Mouse (Mus musculus) adrenal gland, postnatal 25 days (tissue): ENCODE data around the gene Fgfr1op. TPM values are rescaled to one million over a fixed set of nuclear protein-coding genes. Genes with fewer than 3 reads are reported as not detected.
"Not testable (repeated sequence)": the region's sequence is repeated elsewhere in the genome, so short reads cannot be mapped to it uniquely, and the experiment has no call there.

Source experiments
- DNase-seq: peaks from one replicate; pipeline ENCODE4 v3.0.0; 2021; ENCODE audit warnings: mixed read lengths
- total RNA-seq: library from RNA; stranded (reverse); gene quantifications from 2 replicates; pipeline ENCODE4 v1.2.3, GENCODE M21; 2021

The Fgfr1op gene
- total RNA-seq, 1 experiment from 2014 or later: 29.6 TPM

DNA sequence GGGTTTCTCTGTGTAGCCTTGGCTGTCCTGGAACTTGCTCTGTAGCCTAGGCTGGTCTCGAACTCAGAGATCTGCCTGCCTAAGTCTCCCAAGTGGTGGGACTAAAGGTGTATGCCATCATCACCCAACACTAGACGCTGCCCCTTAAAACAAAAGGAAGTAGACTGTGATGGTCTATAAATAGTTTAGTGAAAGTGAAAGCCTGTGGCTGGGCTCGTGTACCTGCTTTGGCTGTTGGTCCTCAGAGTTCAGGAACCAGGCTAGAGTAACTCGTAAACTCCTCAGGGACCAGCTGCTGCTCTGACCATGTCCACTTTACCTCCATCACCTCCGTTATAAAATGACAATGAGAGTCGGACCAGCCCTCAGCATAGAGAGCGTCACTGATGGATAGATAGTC lies 5.0 kb downstream of the Fgfr1op start:
- no peak for DNase-seq

DNA sequence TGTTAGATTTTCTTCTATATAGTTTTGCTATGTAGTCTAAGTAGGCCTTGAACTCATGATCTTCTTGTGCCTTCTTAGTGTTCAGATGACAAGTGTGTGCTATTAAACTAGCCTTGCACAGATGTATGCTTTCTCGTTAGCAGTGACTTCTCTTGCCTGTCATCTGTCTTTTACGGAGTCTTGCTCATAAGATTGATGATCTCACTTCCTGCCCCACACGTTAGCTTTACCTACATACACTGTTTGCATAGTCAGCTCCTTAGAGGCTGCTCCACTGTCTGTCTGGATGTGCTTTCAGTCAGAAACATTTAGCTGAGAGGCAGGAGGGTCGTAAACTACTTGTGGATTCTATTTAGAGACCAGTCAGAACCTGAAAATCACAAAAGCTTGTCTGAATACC lies 5.8 kb downstream of the Fgfr1op start:
- no peak for DNase-seq

DNA sequence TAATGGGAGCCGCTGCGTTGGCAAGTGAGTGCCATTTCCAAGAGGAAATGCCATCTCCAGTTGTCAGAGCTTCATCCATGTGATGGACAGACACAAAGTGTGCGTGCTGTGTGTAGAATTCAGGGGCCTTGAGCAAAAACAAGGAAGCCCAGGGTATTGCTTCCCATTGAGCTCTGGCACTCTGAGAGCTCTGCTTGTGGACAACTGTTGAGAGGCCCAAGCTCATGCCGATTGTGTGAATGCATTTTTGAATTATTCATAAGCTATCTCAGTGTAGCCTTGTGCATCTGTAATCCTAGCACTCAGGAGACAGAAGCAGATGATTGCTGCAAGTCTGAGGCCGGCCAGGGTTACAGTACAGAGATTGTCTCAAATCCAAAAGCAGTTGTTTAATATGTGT lies 11.8 kb downstream of the Fgfr1op start:
- no peak for DNase-seq

- no peak for DNase-seq
These were observed 18.5 kb downstream of the Fgfr1op start for GRCm38 (mm10) chr17:8183815-8184214.

DNA sequence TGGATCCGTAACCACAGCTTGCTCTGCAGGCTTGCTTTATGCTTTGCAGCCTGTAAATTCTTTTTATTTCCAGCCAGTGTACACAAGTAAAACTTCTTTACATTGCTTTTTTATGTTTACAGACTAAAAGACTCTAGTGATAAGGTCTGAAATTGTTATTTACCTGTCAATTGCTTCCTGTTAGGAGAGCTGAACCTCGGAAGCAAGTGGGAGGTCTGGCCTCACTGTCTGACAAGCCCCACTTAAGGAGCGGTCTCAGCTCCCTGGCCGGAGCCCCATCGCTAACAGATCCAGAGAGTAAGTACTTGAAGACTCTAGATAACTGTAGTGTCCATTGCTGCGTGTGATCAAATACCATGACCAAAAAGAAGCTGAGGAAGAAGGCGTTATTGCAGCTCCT lies 18.9 kb downstream of the Fgfr1op start:
- no peak for DNase-seq

DNA sequence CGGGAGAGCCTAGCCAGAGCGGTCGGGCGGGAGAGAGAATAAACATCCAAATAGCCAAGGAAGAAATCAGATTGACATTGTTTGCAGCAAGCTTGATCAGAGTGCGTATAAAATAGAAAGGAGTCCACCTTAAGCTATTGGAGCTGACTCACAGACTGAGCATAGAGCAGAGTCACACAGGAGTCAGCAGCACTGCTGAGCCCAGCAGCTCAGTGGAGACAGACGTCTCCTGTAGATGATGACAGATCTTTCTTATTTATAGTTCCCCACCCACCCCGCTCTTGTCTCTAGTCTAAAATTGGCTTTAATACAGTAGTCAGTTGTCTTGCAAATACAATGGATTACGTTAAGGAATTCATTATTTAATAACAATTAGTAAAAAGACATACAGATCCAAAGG lies 28.4 kb downstream of the Fgfr1op start:
- DNase-seq: no peak

DNA sequence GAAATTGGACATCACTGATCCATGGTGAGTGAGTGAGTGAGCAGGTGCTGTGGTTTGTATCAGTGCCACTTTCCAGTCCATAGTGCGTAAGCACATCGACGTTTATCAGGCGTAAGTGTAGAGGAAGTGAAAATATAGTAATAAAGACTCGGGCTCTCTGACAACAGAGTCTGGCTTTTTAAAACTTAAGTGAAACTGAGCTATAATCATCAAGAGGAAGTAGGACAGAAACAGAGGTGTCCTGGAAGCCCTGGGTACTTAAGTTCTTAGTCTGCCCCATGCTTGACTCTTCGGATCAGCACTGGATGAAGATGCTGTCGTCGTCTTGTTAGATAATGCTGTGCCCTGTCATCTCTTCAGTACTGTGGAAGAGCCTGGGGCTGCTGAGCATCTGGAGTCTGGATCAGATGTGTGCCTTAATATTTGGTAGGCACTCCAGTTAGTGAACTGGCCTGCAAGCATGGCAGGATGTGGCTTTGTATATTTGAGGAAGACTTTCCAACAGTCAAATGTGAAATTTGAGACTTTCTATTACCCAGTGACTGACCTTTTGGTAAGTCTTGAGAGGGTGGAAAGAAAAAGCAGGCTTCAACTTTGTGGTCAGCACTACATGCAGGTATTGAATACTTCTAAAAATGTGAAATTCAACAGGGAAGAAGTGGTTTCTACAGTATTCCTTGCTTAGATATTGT lies 30.5 kb downstream of the Fgfr1op start:
- DNase-seq: no peak

DNA sequence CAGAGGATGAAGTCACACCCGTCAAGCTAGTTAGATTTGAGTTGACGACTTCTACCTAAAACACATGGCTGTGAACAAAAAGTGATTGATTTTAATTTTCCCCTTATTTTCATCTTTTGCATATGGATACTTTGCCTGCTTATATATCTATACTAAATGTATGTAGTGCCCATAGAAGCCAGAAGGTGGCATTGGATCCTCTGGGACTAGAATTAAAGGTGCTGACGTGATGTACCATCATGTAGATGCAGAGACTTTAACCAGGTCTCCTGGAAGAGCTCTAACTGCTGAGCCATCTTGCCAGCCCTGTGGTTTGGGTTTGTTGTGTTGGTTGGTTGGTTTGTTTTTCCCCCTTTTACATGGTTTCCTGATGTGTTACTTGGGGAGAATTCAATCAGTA lies 32.4 kb downstream of the Fgfr1op start:
- DNase-seq: no peak

DNA sequence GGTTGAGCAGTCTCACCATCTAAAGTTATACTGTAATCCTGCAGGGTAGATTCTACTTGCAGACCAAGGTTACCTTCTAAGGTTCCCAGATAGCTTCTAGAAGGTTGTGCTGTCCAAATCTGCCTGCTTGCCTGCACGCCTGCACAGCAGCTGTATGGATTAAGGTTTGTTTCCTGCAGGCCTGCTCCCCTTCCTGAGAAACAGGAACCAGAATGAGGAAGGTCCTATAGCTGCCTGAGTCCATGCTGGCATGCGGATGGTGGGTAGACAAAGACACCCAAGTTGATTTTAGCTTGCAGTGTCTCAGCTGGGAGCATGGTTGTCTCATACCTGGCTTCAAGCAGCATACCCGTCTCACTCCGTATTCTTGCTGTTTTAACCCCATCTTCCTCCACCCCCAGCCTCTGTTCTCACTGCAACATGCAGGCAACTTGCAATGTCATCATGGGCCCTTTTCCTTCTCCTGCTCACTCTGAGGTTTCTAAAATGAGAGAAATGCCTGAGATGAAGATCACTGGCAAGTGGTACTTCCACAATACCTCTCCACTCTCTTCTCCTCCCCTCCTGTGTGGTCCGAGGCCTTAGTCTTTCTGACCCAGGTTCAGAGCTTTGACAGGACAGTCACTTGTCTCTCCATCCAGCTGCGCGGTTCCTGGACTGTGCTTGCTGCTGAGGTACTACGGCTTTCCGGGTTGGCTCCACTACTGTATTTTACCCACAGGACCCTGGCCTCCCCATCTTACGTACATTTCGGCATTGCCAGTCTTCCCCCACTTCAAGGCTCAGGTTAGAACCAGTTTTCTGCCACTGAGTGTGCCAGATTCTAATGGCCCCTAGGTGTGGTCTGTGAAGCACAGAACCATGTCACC lies 34.0 kb downstream of the Fgfr1op start:
- no peak for DNase-seq

GRCm38 (mm10) chr17:8199936-8200330 lies 34.6 kb downstream of the Fgfr1op start:
- no peak for DNase-seq

DNA sequence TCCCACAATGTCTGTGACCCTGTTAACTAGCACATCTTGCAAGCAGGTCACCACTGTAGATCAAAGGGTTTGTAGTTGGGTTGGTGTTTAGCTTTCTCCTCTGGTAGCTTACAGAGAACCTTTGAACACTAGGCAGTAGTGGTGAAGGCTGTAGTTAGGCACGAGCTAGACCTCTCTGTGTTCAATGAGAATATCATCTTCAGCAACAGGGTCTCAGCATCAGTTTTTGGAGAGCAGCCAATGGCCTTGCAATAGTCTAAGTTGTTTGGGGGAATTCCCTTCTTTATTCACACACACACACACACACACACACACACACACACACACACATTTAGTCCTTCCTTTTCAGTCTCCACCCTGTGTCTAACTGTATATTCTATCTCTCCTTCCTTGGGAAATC lies 38.2 kb downstream of the Fgfr1op start:
- DNase-seq: no peak

- DNase-seq: not testable (repeated sequence)
These were observed 39.9 kb downstream of the Fgfr1op start for GRCm38 (mm10) chr17:8205221-8205631.

GRCm38 (mm10) chr17:8206691-8207090 lies 41.4 kb downstream of the Fgfr1op start:
- no peak for DNase-seq

GRCm38 (mm10) chr17:8209696-8210095 lies 44.4 kb downstream of the Fgfr1op start:
- no peak for DNase-seq

DNA sequence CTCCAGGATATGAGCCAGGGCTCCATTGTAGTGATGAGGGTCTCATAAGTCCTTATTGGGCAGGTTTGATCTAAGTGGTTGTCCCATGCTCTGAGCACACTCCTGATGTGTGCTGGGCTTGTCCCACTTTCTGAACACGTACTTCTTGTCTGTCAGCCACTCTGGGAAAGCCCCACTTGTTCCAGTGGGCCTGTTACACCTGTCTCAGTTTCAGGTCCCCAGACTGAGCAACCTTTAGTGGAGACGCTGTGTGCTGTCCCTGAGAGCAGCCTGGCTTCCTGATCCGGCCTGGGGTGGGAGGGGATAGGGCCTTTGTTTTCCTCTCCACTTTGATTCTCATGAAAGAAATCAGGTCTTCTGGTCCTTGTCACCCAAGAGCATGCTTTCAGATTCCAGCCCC lies 44.9 kb downstream of the Fgfr1op start:
- no peak for DNase-seq

- DNase-seq: no peak
These were observed 45.4 kb downstream of the Fgfr1op start for GRCm38 (mm10) chr17:8210675-8211074.

GRCm38 (mm10) chr17:8211399-8211798 lies 46.1 kb downstream of the Fgfr1op start:
- DNase-seq: no peak

DNA sequence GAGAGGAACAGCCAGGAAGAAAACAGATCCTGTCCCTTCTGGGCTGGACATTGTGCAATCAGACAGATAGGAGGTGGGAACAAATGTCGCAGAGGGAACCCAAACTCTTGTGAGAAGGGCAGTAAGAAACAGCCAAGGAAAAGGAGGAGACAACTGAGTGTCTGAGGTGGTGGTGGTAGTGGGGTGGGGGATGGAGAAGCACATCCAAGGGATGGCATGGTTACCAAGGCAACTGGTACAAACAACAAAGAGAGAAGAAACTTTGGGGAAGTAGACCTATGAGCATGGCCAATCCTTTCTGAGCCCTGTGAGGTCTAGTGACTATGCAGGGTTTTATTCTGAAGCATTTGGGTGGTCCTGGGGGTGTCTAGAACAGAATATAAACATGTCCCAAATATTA lies 49.1 kb downstream of the Fgfr1op start:
- no peak for DNase-seq

- DNase-seq: no peak
These were observed 49.9 kb downstream of the Fgfr1op start for GRCm38 (mm10) chr17:8215016-8215745.

- DNase-seq: no peak
These were observed 57.9 kb downstream of the Fgfr1op start for GRCm38 (mm10) chr17:8223225-8223624.

- no peak for DNase-seq
These were observed 58.8 kb downstream of the Fgfr1op start for GRCm38 (mm10) chr17:8224072-8224471.

GRCm38 (mm10) chr17:8225166-8225565 lies 59.9 kb downstream of the Fgfr1op start:
- no peak for DNase-seq

- no peak for DNase-seq
These were observed 60.4 kb downstream of the Fgfr1op start for GRCm38 (mm10) chr17:8225746-8226145.
